Mouse (Mus musculus): ENCODE results near the gene Prickle2. TPM values are rescaled to one million over a fixed set of nuclear protein-coding genes. Genes with fewer than 3 reads are reported as not detected.

The Prickle2 gene
- total and polyA plus RNA-seq, 2 experiments from 2014 or later: 2.2 to 5.4 TPM

- Histone ChIP-seq H3K4me2 (ENCODE audit: low read depth, low read length) (no peak overlapping the region), H3K4me3 (ENCODE audit: low read depth, low read length) (no peak overlapping the region), H3K9me3 (replicated peaks; ENCODE audit: control insufficient read depth, low read length) (no peaks in the 10 kb centered on the region), H3K9ac (replicated peaks; ENCODE audit: low read depth, low read length) (no peak overlapping the region), H3K27ac (ENCODE audit: low read depth) (no peak overlapping the region), H3K27me3 (ENCODE audit: control insufficient read depth, insufficient read depth, low read length) (no peaks in the 10 kb centered on the region), H3K36me3 (replicated peaks; ENCODE audit: control insufficient read depth, insufficient read depth, low read length) (no peaks in the 10 kb centered on the region), H3K4me1 (ENCODE audit: control insufficient read depth, insufficient read depth) (peaks cover 27% of the 10 kb centered on the region)
- 45% methylated on average over 2 of the region's 2 CpGs for WGBS
- no peak for ATAC-seq (ENCODE audit: insufficient read depth, low read depth)
- no peak for DNase-seq (ENCODE audit: low spot score)
- TF ChIP-seq CTCF (IDR thresholded peaks at IDR 0.05; ENCODE audit: low read depth) (no peak), EP300 (IDR thresholded peaks at IDR 0.05; ENCODE audit: low read depth) (no peak)
Observed at GRCm38 (mm10) chr6:92612151-92612769, 93.7 kb downstream of the Prickle2 start.

DNA sequence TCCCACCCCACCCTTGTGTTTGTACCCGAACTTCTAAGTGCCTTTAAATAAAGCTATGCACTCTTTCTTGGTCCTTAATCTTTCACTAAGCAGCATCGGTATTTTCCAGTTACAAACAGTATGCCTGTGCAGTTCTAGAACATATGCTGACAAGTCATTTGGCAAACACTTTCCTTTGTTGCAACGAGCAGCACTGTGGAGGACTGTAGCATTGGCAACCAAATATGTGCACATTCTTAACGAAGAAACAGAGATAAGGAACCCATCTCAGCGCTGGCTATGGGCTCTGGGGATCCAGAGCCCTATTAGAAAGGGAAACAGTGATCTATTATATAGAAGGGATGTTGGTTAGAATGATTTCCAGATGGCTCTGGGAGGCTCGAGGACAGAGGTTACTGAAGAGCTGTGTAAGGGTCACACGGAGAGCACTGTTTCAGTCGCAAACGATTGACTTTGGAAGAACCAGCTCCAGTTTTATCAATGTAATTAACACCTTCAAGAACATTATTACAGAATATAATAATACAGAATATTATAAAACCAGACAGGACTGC, 96.2 kb downstream of the Prickle2 start:
- DNase-seq (ENCODE audit: low spot score) (peak; percentile 90), ATAC-seq (ENCODE audit: insufficient read depth, low read depth) (peak; percentile 92)
- H3K4me2 ChIP-seq (ENCODE audit: low read depth, low read length): 0 out of 2 replicates have a peak overlapping the region, but pooled peaks have one; percentile 9
- WGBS: 17% methylated on average over 9 of the region's 9 CpGs
- no peak overlapping the region for H3K4me3 ChIP-seq (ENCODE audit: low read depth, low read length)
- H3K27ac ChIP-seq (ENCODE audit: low read depth): peak overlapping the region; percentile 64
- peaks cover 27% of the 10 kb centered on the region for H3K4me1 ChIP-seq (ENCODE audit: control insufficient read depth, insufficient read depth)
- no peaks in the 10 kb centered on the region for H3K9me3 ChIP-seq (replicated peaks; ENCODE audit: control insufficient read depth, low read length)
- no peaks in the 10 kb centered on the region for H3K27me3 ChIP-seq (ENCODE audit: control insufficient read depth, insufficient read depth, low read length)
- H3K9ac ChIP-seq (replicated peaks; ENCODE audit: low read depth, low read length): no peak overlapping the region
- TF ChIP-seq EP300 (IDR thresholded peaks at IDR 0.05; ENCODE audit: low read depth) (no peak), CTCF (IDR thresholded peaks at IDR 0.05; ENCODE audit: low read depth) (no peak)
- H3K36me3 ChIP-seq (replicated peaks; ENCODE audit: control insufficient read depth, insufficient read depth, low read length): no peaks in the 10 kb centered on the region

DNA sequence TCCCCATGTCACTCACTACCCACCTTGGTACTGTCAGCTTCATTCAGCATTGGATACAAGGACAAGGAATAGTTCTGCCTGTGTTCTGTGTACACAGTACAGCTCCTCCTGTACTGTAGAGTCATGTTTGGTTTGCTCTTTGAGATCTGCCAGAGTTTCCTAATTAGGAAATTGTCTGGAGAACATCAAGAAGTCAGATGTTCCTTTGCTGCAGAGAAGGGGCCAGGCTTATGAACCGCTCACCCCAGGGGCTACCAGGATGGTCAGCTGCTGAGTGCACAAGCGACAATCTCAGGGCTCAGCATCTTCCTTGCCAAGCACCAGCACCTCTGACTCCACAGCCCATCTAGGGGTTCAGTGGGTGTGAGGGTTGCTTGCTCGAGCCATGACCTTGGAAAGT, 96.9 kb downstream of the Prickle2 start:
- WGBS: 36% methylated on average over 3 of the region's 3 CpGs
- H3K9me3 ChIP-seq (replicated peaks; ENCODE audit: control insufficient read depth, low read length): no peaks in the 10 kb centered on the region
- ATAC-seq (ENCODE audit: insufficient read depth, low read depth) (peak; percentile 48; the same call in 1 of the 2 replicates), DNase-seq (ENCODE audit: low spot score) (no peak)
- H3K4me1 ChIP-seq (ENCODE audit: control insufficient read depth, insufficient read depth): peaks cover 27% of the 10 kb centered on the region
- H3K36me3 ChIP-seq (replicated peaks; ENCODE audit: control insufficient read depth, insufficient read depth, low read length): no peaks in the 10 kb centered on the region
- H3K9ac ChIP-seq (replicated peaks; ENCODE audit: low read depth, low read length): no peak overlapping the region
- H3K4me2 ChIP-seq (ENCODE audit: low read depth, low read length): 0 out of 2 replicates have a peak overlapping the region, but pooled peaks have one; percentile 9
- H3K27ac ChIP-seq (ENCODE audit: low read depth): peak overlapping the region; percentile 64
- H3K4me3 ChIP-seq (ENCODE audit: low read depth, low read length): no peak overlapping the region
- no peaks in the 10 kb centered on the region for H3K27me3 ChIP-seq (ENCODE audit: control insufficient read depth, insufficient read depth, low read length)
- TF ChIP-seq CTCF (IDR thresholded peaks at IDR 0.05; ENCODE audit: low read depth): no peak
- no peak for TF ChIP-seq EP300 (IDR thresholded peaks at IDR 0.05; ENCODE audit: low read depth)

DNA sequence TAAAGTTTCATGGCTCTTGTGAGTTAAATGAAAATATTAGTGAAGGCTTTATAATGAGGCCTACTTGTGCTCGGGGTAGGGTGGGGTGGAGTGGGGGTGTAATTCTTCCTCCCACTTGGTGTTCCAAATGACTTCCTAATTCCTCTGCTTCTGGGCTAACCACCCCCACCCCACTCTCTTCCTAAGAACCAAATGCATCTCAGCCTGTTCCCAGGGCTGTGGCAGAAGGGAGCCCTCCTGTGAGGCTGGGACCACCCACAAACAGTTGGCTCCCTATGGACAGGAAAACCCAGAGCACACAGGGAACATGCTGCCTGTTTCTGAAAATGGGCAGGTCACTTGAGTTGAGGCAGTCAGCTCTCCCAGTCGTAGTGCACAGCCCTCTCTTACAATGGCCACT, 100.8 kb downstream of the Prickle2 start:
- H3K4me3 ChIP-seq (ENCODE audit: low read depth, low read length): no peak overlapping the region
- no peak overlapping the region for H3K9ac ChIP-seq (replicated peaks; ENCODE audit: low read depth, low read length)
- ATAC-seq (ENCODE audit: insufficient read depth, low read depth): no peak
- H3K4me2 ChIP-seq (ENCODE audit: low read depth, low read length): no peak overlapping the region
- H3K27ac ChIP-seq (ENCODE audit: low read depth): no peak overlapping the region
- H3K9me3 ChIP-seq (replicated peaks; ENCODE audit: control insufficient read depth, low read length): no peaks in the 10 kb centered on the region
- TF ChIP-seq EP300 (IDR thresholded peaks at IDR 0.05; ENCODE audit: low read depth): no peak
- TF ChIP-seq CTCF (IDR thresholded peaks at IDR 0.05; ENCODE audit: low read depth): no peak
- DNase-seq (ENCODE audit: low spot score): no peak
- no peaks in the 10 kb centered on the region for H3K36me3 ChIP-seq (replicated peaks; ENCODE audit: control insufficient read depth, insufficient read depth, low read length)
- WGBS: 30% methylated on average over 2 of the region's 2 CpGs
- H3K4me1 ChIP-seq (ENCODE audit: control insufficient read depth, insufficient read depth): peaks cover 26% of the 10 kb centered on the region
- no peaks in the 10 kb centered on the region for H3K27me3 ChIP-seq (ENCODE audit: control insufficient read depth, insufficient read depth, low read length)

DNA sequence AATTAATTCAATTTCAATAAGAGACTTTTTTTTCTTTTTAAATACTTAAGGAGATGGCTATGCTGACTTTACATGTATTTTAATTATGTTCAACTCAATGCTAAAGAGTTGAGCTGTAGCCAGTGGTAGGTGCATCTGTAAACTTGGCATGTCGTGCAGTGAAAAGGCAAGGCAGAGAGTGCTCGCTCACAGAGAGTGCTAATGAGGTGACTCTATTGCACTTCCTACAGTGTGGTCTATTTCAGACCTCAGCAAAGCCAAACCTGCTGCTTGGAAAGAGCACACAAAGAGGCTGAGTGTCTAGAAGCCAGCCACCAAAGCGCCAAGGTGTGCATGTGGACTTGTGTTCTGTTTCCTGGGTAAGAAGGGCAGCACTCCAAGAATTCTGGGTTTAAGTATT, 109.6 kb downstream of the Prickle2 start:
- no peaks in the 10 kb centered on the region for H3K36me3 ChIP-seq (replicated peaks; ENCODE audit: control insufficient read depth, insufficient read depth, low read length)
- H3K27me3 ChIP-seq (ENCODE audit: control insufficient read depth, insufficient read depth, low read length): no peaks in the 10 kb centered on the region
- H3K9ac ChIP-seq (replicated peaks; ENCODE audit: low read depth, low read length): no peak overlapping the region
- WGBS: 79% methylated on average over 3 of the region's 3 CpGs
- H3K4me3 ChIP-seq (ENCODE audit: low read depth, low read length): no peak overlapping the region
- no peaks in the 10 kb centered on the region for H3K9me3 ChIP-seq (replicated peaks; ENCODE audit: control insufficient read depth, low read length)
- no peak for DNase-seq (ENCODE audit: low spot score)
- H3K4me1 ChIP-seq (ENCODE audit: control insufficient read depth, insufficient read depth): no peaks in the 10 kb centered on the region
- TF ChIP-seq EP300 (IDR thresholded peaks at IDR 0.05; ENCODE audit: low read depth) (no peak), CTCF (IDR thresholded peaks at IDR 0.05; ENCODE audit: low read depth) (no peak)
- H3K27ac ChIP-seq (ENCODE audit: low read depth): no peak overlapping the region
- no peak for ATAC-seq (ENCODE audit: insufficient read depth, low read depth)
- H3K4me2 ChIP-seq (ENCODE audit: low read depth, low read length): no peak overlapping the region

All from heart, postnatal 0 days (tissue).